Mouse (Mus musculus) lung, postnatal 36 days (tissue): ENCODE measurements at regions not wholly inside any gene's neighbourhood (a gene's known extent, or its start where the extent isn't known, plus 50 kb on each side); places are given as distances from the start of the nearest gene placed in this dataset.

Experiments used
- DNase-seq: peaks from one replicate; pipeline ENCODE4 v3.0.0; 2022; ENCODE audit warnings: mixed read lengths

- no peak for DNase-seq
Observed at GRCm38 (mm10) chr5:83091483-83091882, 263.5 kb downstream of the Tecrl start.

- no peak for DNase-seq
Observed at GRCm38 (mm10) chr5:83054819-83055218, 300.2 kb downstream of the Tecrl start.

GRCm38 (mm10) chr5:83047214-83047613, 307.8 kb downstream of the Tecrl start:
- DNase-seq = no peak

GRCm38 (mm10) chr5:83029703-83030102, 325.3 kb downstream of the Tecrl start:
- no peak for DNase-seq

GRCm38 (mm10) chr5:83006038-83006437, 349.0 kb downstream of the Tecrl start:
- DNase-seq = no peak

- peak; percentile 61 for DNase-seq
Observed at GRCm38 (mm10) chr5:82989056-82989455, 365.9 kb downstream of the Tecrl start.

- DNase-seq = no peak
Observed at GRCm38 (mm10) chr5:82969315-82969714, 385.7 kb downstream of the Tecrl start.

- peak; percentile 2 for DNase-seq
Observed at GRCm38 (mm10) chr5:82966824-82967223, 388.2 kb downstream of the Tecrl start.

- peak; percentile 63 for DNase-seq
Observed at GRCm38 (mm10) chr5:82966180-82966579, 388.8 kb downstream of the Tecrl start.

- no peak for DNase-seq
Observed at GRCm38 (mm10) chr5:82964513-82964912, 390.5 kb downstream of the Tecrl start.

- no peak for DNase-seq
Observed at GRCm38 (mm10) chr5:82956012-82956411, 399.0 kb downstream of the Tecrl start.

GRCm38 (mm10) chr5:82947060-82947459, 407.9 kb downstream of the Tecrl start:
- DNase-seq = no peak

- DNase-seq = no peak
Observed at GRCm38 (mm10) chr5:82939786-82940185, 415.2 kb downstream of the Tecrl start.

- no peak for DNase-seq
Observed at GRCm38 (mm10) chr5:82899347-82899746, 455.6 kb downstream of the Tecrl start.

GRCm38 (mm10) chr5:82898912-82899311, 456.1 kb downstream of the Tecrl start:
- no peak for DNase-seq

- no peak for DNase-seq
Observed at GRCm38 (mm10) chr5:82898389-82898788, 456.6 kb downstream of the Tecrl start.

- DNase-seq = no peak
Observed at GRCm38 (mm10) chr5:82869264-82869663, 485.7 kb downstream of the Tecrl start.

- DNase-seq = no peak
Observed at GRCm38 (mm10) chr5:82864347-82864746, 490.6 kb downstream of the Tecrl start.

- no peak for DNase-seq
Observed at GRCm38 (mm10) chr5:82825327-82825726, 529.7 kb downstream of the Tecrl start.

- no peak for DNase-seq
Observed at GRCm38 (mm10) chr5:82793197-82793596, 561.8 kb downstream of the Tecrl start.
